Mouse (Mus musculus): ENCODE results near the gene Dynlt1b. TPM values are rescaled to one million over a fixed set of nuclear protein-coding genes. Genes with fewer than 3 reads are reported as not detected.

Gene Dynlt1b
- 162 and 188 TPM in 2 replicates for polyA plus RNA-seq (2012; rRNA removed)

GRCm38 (mm10) chr17:6429945-6430344 is at the start of gene Dynlt1b:
Dynlt1b (plus strand) TSS chr17:6430112.

Other genes with a start within 250 kb of the Dynlt1b start
- gene Tmem181a, start 173.3 kb upstream of the Dynlt1b start, polyA plus RNA-seq (2012; rRNA removed) = 2.3 and 2.4 TPM in 2 replicates
- gene Dynlt1a, start 112.6 kb upstream of the Dynlt1b start, polyA plus RNA-seq (2012; rRNA removed) = 5.6 and 5.7 TPM in 2 replicates
- 8.5 and 9.3 TPM in 2 replicates for gene Dynlt1c, start 171.6 kb downstream of the Dynlt1b start, polyA plus RNA-seq (2012; rRNA removed)
- gene Dynlt1f, start 225.8 kb downstream of the Dynlt1b start, polyA plus RNA-seq (2012; rRNA removed) = 58.0 and 58.4 TPM in 2 replicates
- gene Sytl3, start 229.0 kb downstream of the Dynlt1b start, polyA plus RNA-seq (2012; rRNA removed) = 0.07 and 0.10 TPM in 2 replicates

Data from liver, embryonic 18 days (tissue).